35 mouse cellular contexts compared by ENCODE assay signal in genomic region chr6:134617589-134617988, GRCm38 (mm10). TPM values are rescaled to one million over a fixed set of nuclear protein-coding genes. Genes with fewer than 3 reads are reported as not detected.
A peak's percentile ranks its signal among the peaks of the same experiment; 100 is the strongest.
DNase-seq lines count a peak whose midpoint lies in the region; ATAC-seq and TF ChIP-seq lines count a peak whose summit lies in the region.
"Had no signal": no experiment of that assay in that cellular context is flagged by ENCODE, and none has a peak within 500 bp of the region (broad histone marks: within the 10 kb centered on the region; RNA-seq: fewer than 3 reads in every experiment).

No protein-coding gene starts in this region.

- peak; percentile 24; the same call in 1 of the 2 replicates for TF ChIP-seq CTCF in intestine, postnatal 0 days (IDR thresholded peaks at IDR 0.05; ENCODE audit: low read depth)
- TF ChIP-seq CTCF in midbrain, postnatal 0 days (IDR thresholded peaks at IDR 0.05) = peak; percentile 19; the same call in 1 of the 2 replicates
- no peak for TF ChIP-seq CTCF in heart, adult 2 months (IDR thresholded peaks at IDR 0.05)

- no peak for TF ChIP-seq EP300 in heart, adult 2 months (IDR thresholded peaks at IDR 0.05; ENCODE audit: insufficient read depth, low read depth, low read length)

- no peaks in the 10 kb centered on the region for H3K27me3 ChIP-seq in intestine, postnatal 0 days (replicated peaks; ENCODE audit: control insufficient read depth, insufficient read depth, low read length)
- no peaks in the 10 kb centered on the region for H3K27me3 ChIP-seq in intestine, embryonic 16.5 days (replicated peaks; ENCODE audit: control insufficient read depth, insufficient read depth, low read length)
- no peaks in the 10 kb centered on the region for H3K27me3 ChIP-seq in midbrain, postnatal 0 days (ENCODE audit: insufficient read depth, low read length)
- no peaks in the 10 kb centered on the region for H3K27me3 ChIP-seq in midbrain, embryonic 16.5 days (ENCODE audit: control insufficient read depth, insufficient read depth, low read depth, low read length)
- H3K27me3 ChIP-seq in heart, adult 2 months (ENCODE audit: control insufficient read depth, insufficient read depth, low read length) = no peaks in the 10 kb centered on the region
- H3K27me3 ChIP-seq: embryonic facial prominence, embryonic 15.5 days; forebrain, embryonic 13.5 days; hindbrain, embryonic 13.5 days; liver, embryonic 15.5 days; lung, embryonic 15.5 days; megakaryocyte, embryonic 14.5 days; midbrain, embryonic 12.5 days; neural tube, embryonic 15.5 days; Patski; stomach, embryonic 15.5 days had no signal

- no peaks in the 10 kb centered on the region for H3K9me3 ChIP-seq in intestine, postnatal 0 days (ENCODE audit: control insufficient read depth)
- H3K9me3 ChIP-seq in intestine, embryonic 16.5 days (ENCODE audit: control insufficient read depth, low read length) = no peaks in the 10 kb centered on the region
- no peaks in the 10 kb centered on the region for H3K9me3 ChIP-seq in midbrain, postnatal 0 days (ENCODE audit: low read length)
- H3K9me3 ChIP-seq in midbrain, embryonic 16.5 days (replicated peaks; ENCODE audit: control insufficient read depth, low read length, poor library complexity, severe bottlenecking) = no peaks in the 10 kb centered on the region
- H3K9me3 ChIP-seq: embryonic facial prominence, embryonic 10.5 days; embryonic facial prominence, embryonic 15.5 days; forebrain, embryonic 13.5 days; hindbrain, embryonic 13.5 days; liver, embryonic 15.5 days; lung, embryonic 15.5 days; megakaryocyte, embryonic 14.5 days; midbrain, embryonic 12.5 days; neural tube, embryonic 15.5 days; stomach, embryonic 15.5 days had no signal

- no peak overlapping the region for H3K9ac ChIP-seq in intestine, postnatal 0 days (ENCODE audit: low read depth, low read length)
- H3K9ac ChIP-seq in intestine, embryonic 16.5 days (ENCODE audit: low read depth, low read length) = no peak overlapping the region
- H3K9ac ChIP-seq in midbrain, postnatal 0 days (replicated peaks; ENCODE audit: low read length, poor library complexity, severe bottlenecking) = no peak overlapping the region
- no peak overlapping the region for H3K9ac ChIP-seq in midbrain, embryonic 16.5 days (ENCODE audit: low read depth, low read length)
- no peak overlapping the region for H3K9ac ChIP-seq in heart, adult 2 months (ENCODE audit: low read depth, low read length)
- H3K9ac ChIP-seq: embryonic facial prominence, embryonic 15.5 days; forebrain, embryonic 13.5 days; hindbrain, embryonic 13.5 days; liver, embryonic 15.5 days; lung, embryonic 15.5 days; midbrain, embryonic 12.5 days; neural tube, embryonic 15.5 days; stomach, embryonic 15.5 days had no signal

- no peak overlapping the region for H3K4me2 ChIP-seq in intestine, postnatal 0 days (replicated peaks; ENCODE audit: low read depth)
- no peak overlapping the region for H3K4me2 ChIP-seq in intestine, embryonic 16.5 days (ENCODE audit: low read depth, low read length)
- no peak overlapping the region for H3K4me2 ChIP-seq in midbrain, postnatal 0 days (ENCODE audit: low read depth, low read length, poor library complexity, severe bottlenecking)
- H3K4me2 ChIP-seq in midbrain, embryonic 16.5 days (ENCODE audit: low read length) = no peak overlapping the region
- H3K4me2 ChIP-seq: embryonic facial prominence, embryonic 15.5 days; forebrain, embryonic 13.5 days; heart, embryonic 11.5 days; hindbrain, embryonic 13.5 days; liver, embryonic 15.5 days; lung, embryonic 15.5 days; midbrain, embryonic 12.5 days; neural tube, embryonic 15.5 days; stomach, embryonic 15.5 days had no signal

- H3K36me3 ChIP-seq in intestine, postnatal 0 days (ENCODE audit: control insufficient read depth, insufficient read depth) = no peaks in the 10 kb centered on the region
- H3K36me3 ChIP-seq in intestine, embryonic 16.5 days (ENCODE audit: control insufficient read depth, insufficient read depth, low read length) = no peaks in the 10 kb centered on the region
- no peaks in the 10 kb centered on the region for H3K36me3 ChIP-seq in midbrain, postnatal 0 days (ENCODE audit: insufficient read depth, low read length)
- no peaks in the 10 kb centered on the region for H3K36me3 ChIP-seq in midbrain, embryonic 16.5 days (ENCODE audit: control insufficient read depth, insufficient read depth, low read length)
- H3K36me3 ChIP-seq in heart, adult 2 months (ENCODE audit: control insufficient read depth, insufficient read depth, low read length) = no peaks in the 10 kb centered on the region
- H3K36me3 ChIP-seq: embryonic facial prominence, embryonic 10.5 days; embryonic facial prominence, embryonic 15.5 days; hindbrain, embryonic 13.5 days; liver, embryonic 15.5 days; lung, embryonic 15.5 days; midbrain, embryonic 12.5 days; neural tube, embryonic 15.5 days had no signal

- H3K79me2 ChIP-seq in heart, adult 2 months (replicated peaks; ENCODE audit: control insufficient read depth, insufficient read depth, low read length) = no peaks in the 10 kb centered on the region

- H3K4me3 ChIP-seq in intestine, postnatal 0 days (ENCODE audit: low read depth, low read length) = no peak overlapping the region
- no peak overlapping the region for H3K4me3 ChIP-seq in intestine, embryonic 16.5 days (ENCODE audit: low read length)
- no peak overlapping the region for H3K4me3 ChIP-seq in midbrain, postnatal 0 days (ENCODE audit: low read depth, low read length)
- no peak overlapping the region for H3K4me3 ChIP-seq in midbrain, embryonic 16.5 days (ENCODE audit: low read depth, low read length)
- no peak overlapping the region for H3K4me3 ChIP-seq in heart, adult 2 months
- H3K4me3 ChIP-seq: embryonic facial prominence, embryonic 10.5 days; embryonic facial prominence, embryonic 15.5 days; forebrain, embryonic 13.5 days; hindbrain, embryonic 13.5 days; liver, embryonic 15.5 days; lung, embryonic 15.5 days; megakaryocyte, embryonic 14.5 days; midbrain, embryonic 12.5 days; neural tube, embryonic 15.5 days; stomach, embryonic 15.5 days had no signal

- intact Hi-C loops in heart, adult 2 months (cut with DNase I) = loop anchor here (10.0 kb wide), 1 partner anchor 653 kb away; no protein-coding TSS in a partner anchor

- no peaks in the 10 kb centered on the region for H3K4me1 ChIP-seq in intestine, postnatal 0 days (replicated peaks; ENCODE audit: control insufficient read depth, insufficient read depth, low read length)
- peaks cover 10% of the 10 kb centered on the region for H3K4me1 ChIP-seq in intestine, embryonic 16.5 days (ENCODE audit: control insufficient read depth, insufficient read depth, low read length)
- no peaks in the 10 kb centered on the region for H3K4me1 ChIP-seq in midbrain, postnatal 0 days (ENCODE audit: insufficient read depth, low read length)
- no peaks in the 10 kb centered on the region for H3K4me1 ChIP-seq in midbrain, embryonic 16.5 days (ENCODE audit: control insufficient read depth, insufficient read depth, low read length)
- peaks cover 4% of the 10 kb centered on the region for H3K4me1 ChIP-seq in heart, adult 2 months (ENCODE audit: control insufficient read depth, insufficient read depth, low read length)
- H3K4me1 ChIP-seq: midbrain, embryonic 12.5 days had no signal

- ATAC-seq in intestine, postnatal 0 days = no peak
- no peak for ATAC-seq in intestine, embryonic 16.5 days
- no peak for ATAC-seq in midbrain, postnatal 0 days (ENCODE audit: low FRiP score)
- no peak for ATAC-seq in midbrain, embryonic 16.5 days
- ATAC-seq: CD4-positive, CD25-positive, alpha-beta regulatory T cell, adult 4 months; forebrain, embryonic 13.5 days; Patski had no signal

- WGBS in intestine, postnatal 0 days = 53% methylated on average over 3 of the region's 3 CpGs
- 54% methylated on average over 3 of the region's 3 CpGs for WGBS in intestine, embryonic 16.5 days
- WGBS in midbrain, postnatal 0 days = 55% methylated on average over 3 of the region's 3 CpGs
- 58% methylated on average over 3 of the region's 3 CpGs for WGBS in midbrain, embryonic 16.5 days
- 52% methylated on average over 3 of the region's 3 CpGs for WGBS in heart, adult 2 months

- no peak overlapping the region for H3K27ac ChIP-seq in intestine, postnatal 0 days (ENCODE audit: low read depth, low read length)
- H3K27ac ChIP-seq in intestine, embryonic 16.5 days (ENCODE audit: low read length) = no peak overlapping the region
- H3K27ac ChIP-seq in midbrain, postnatal 0 days (ENCODE audit: low read depth, low read length) = no peak overlapping the region
- no peak overlapping the region for H3K27ac ChIP-seq in midbrain, embryonic 16.5 days (ENCODE audit: low read length)
- no peak overlapping the region for H3K27ac ChIP-seq in heart, adult 2 months
- H3K27ac ChIP-seq: embryonic facial prominence, embryonic 10.5 days; embryonic facial prominence, embryonic 15.5 days; forebrain, embryonic 13.5 days; hindbrain, embryonic 13.5 days; liver, embryonic 15.5 days; lung, embryonic 15.5 days; midbrain, embryonic 12.5 days; neural tube, embryonic 15.5 days; stomach, embryonic 15.5 days had no signal

- DNase-seq in midbrain, postnatal 0 days (ENCODE audit: low spot score) = no peak
- DNase-seq in R1 (ENCODE audit: low read depth, low spot score) = peak; percentile 84
- no peak for DNase-seq in ovary, postnatal 36 days (ENCODE audit: low spot score)
- DNase-seq in heart, adult 2 months = no peak
- DNase-seq: adrenal gland, postnatal 25 days; cerebellum, adult 2 months; cerebellum, postnatal 14 days; gastrocnemius, postnatal 25 days; heart, adult 11 months; heart, postnatal 36 days; kidney, adult 18-20 months; kidney, postnatal 4 days; layer of hippocampus, adult 9-11 months; liver; lung, postnatal 4 days; right cerebral cortex, postnatal 25 days; thymus, adult 2 months; thymus, postnatal 36 days had no signal

- TF ChIP-seq POLR2A in heart, adult 2 months (IDR thresholded peaks at IDR 0.05; ENCODE audit: insufficient read depth, low read depth, low read length) = no peak

RNA-seq across cellular contexts. Expression of gene Mansc1, which starts 14.7 kb away (rescaled TPM):
- 5.8 and 6.5 TPM in 2 replicates for polyA plus RNA-seq in intestine, postnatal 0 days (2015; fragmentation: Nextera tagmentation; extraction: Ambion mirVana)
- polyA plus RNA-seq in intestine, embryonic 16.5 days (2015; fragmentation: Nextera tagmentation; extraction: Ambion mirVana) = 6.2 and 7.6 TPM in 2 replicates
- 2.0 and 2.8 TPM in 2 replicates for total RNA-seq in midbrain, postnatal 0 days (2014; rRNA removed)
- polyA plus RNA-seq in midbrain, postnatal 0 days (2015; fragmentation: Nextera tagmentation; extraction: Ambion mirVana) = 1.6 and 1.7 TPM in 2 replicates
- polyA plus RNA-seq in midbrain, embryonic 16.5 days (2015; fragmentation: Nextera tagmentation; extraction: Ambion mirVana) = 1.0 and 1.2 TPM in 2 replicates
- 1 to 10 TPM; 4.3 to 5.5 TPM for total RNA-seq in heart, adult 2 months (2021)
- polyA plus RNA-seq in heart, adult 2 months (2012; rRNA removed) = 4.5 and 5.6 TPM in 2 replicates
- total RNA-seq: MEL had no signal
- polyA plus RNA-seq: Patski had no signal

RNA-seq across cellular contexts. Expression of gene Borcs5, which starts 21.7 kb away (rescaled TPM):
- 13.5 and 15.1 TPM in 2 replicates for polyA plus RNA-seq in intestine, postnatal 0 days (2015; fragmentation: Nextera tagmentation; extraction: Ambion mirVana)
- 16.3 and 17.6 TPM in 2 replicates for polyA plus RNA-seq in intestine, embryonic 16.5 days (2015; fragmentation: Nextera tagmentation; extraction: Ambion mirVana)
- 56.0 and 59.0 TPM in 2 replicates for total RNA-seq in midbrain, postnatal 0 days (2014; rRNA removed)
- polyA plus RNA-seq in midbrain, postnatal 0 days (2015; fragmentation: Nextera tagmentation; extraction: Ambion mirVana) = 39.6 and 42.7 TPM in 2 replicates
- polyA plus RNA-seq in midbrain, embryonic 16.5 days (2015; fragmentation: Nextera tagmentation; extraction: Ambion mirVana) = 45.3 and 46.2 TPM in 2 replicates
- total RNA-seq in heart, adult 2 months (2021) = 10 to 100 TPM in 1 of 2 experiments, 1 to 10 TPM in 1; 9.9 to 11.5 TPM
- 10.5 and 13.0 TPM in 2 replicates for polyA plus RNA-seq in heart, adult 2 months (2012; rRNA removed)

RNA-seq across cellular contexts. Expression of gene Lrp6, which starts 50.8 kb away (rescaled TPM):
- 11.6 and 12.4 TPM in 2 replicates for polyA plus RNA-seq in intestine, postnatal 0 days (2015; fragmentation: Nextera tagmentation; extraction: Ambion mirVana)
- 11.9 and 19.6 TPM in 2 replicates for polyA plus RNA-seq in intestine, embryonic 16.5 days (2015; fragmentation: Nextera tagmentation; extraction: Ambion mirVana)
- 26.3 and 35.5 TPM in 2 replicates for total RNA-seq in midbrain, postnatal 0 days (2014; rRNA removed)
- 11.1 and 14.7 TPM in 2 replicates for polyA plus RNA-seq in midbrain, postnatal 0 days (2015; fragmentation: Nextera tagmentation; extraction: Ambion mirVana)
- 14.4 and 16.7 TPM in 2 replicates for polyA plus RNA-seq in midbrain, embryonic 16.5 days (2015; fragmentation: Nextera tagmentation; extraction: Ambion mirVana)
- 10 to 100 TPM; 48.7 to 50.0 TPM for total RNA-seq in heart, adult 2 months (2021)
- 16.5 and 30.6 TPM in 2 replicates for polyA plus RNA-seq in heart, adult 2 months (2012; rRNA removed)
